Mouse (Mus musculus): ENCODE measurements around the gene Olfr945.

The Olfr945 gene

DNA sequence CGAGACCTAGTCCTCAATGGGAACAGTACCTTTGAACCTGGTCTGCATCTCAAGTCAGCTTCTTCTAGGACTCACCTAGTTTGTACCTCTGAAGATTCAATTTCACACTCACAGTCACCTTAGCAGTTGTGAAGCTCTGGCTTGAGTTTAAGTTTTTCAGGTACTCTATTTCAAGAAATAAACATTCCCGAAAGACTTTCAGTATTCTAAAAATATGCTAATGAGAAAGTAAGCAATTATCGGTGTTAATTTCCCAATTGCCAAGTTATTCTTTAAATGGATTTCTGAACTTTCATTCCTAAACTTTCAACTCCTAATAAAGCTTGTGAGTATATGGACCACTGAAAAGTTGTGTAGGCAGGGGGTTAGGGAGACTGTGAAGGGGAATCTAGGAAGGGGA, at the start of gene Olfr945:
Gene Olfr945 (minus strand): TSS at position 101 of the 400 bp plus-strand sequence.
- DNase-seq, result no peak

DNA sequence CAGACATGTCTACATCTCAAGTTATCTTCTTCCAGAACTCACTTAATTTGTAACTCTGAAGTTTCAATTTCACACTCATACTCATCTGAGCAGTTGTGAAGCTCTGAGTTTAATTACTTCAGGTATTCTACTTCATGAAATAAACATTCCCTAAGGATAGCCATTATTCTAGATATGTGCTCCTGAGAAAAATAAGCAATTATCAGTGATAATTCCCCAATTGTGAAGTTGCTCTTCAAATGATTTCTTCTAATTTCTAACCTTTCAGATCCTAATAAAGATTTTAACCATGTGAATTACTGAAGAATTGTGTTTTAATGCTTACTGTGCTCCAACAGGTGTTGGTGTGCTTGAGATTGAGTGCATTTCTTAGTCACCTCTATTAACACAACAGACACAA, 49.3 kb upstream of the Olfr945 start, which contains the start of gene Olfr948:
Gene Olfr948 (minus strand): TSS at position 101 of the 400 bp plus-strand sequence.
- no peak for DNase-seq

DNA sequence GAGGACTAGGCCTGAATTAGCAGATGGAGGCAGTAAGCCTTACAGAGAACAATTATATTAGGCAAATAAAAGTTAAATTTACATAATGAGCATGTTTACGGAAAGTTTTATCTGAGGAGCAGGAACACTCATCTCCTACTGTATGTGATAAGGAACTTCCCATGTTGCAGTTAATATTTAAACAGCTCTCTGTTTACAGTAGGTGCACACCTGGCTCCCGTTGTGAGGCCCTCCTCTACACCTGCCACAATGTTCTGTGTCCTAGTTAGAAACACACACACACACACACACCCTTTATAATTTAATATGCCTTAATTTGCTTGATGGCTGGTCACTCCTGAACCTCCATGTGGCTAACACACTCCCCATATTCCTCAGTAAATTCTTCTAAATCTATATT, 10.5 kb upstream of the Olfr945 start:
- no peak for DNase-seq

DNA sequence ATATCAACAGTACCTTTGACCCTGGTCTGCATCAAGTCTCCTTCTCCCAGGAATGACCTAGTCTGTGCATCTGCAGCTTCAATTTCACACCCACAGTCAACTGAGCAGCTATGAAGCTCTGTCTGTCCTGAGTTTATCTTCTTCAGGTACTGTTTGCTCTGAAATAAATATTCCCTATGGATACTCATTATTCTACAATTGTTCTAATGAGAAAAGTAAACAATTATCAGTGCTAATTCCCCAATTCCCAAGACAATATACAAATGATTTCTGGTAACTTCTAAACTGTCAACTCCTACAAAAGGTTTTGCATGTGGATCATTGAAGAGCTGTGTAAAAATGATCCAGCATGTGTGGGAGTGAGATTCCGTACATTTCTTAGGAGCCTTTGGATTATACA, 26.7 kb downstream of the Olfr945 start, which contains the start of gene Olfr1537:
Gene Olfr1537 (minus strand): TSS at position 101 of the 400 bp plus-strand sequence.
- no peak for DNase-seq
